8 mouse cellular contexts compared by ENCODE assay signal in genomic region chr2:177206341-177206740, GRCm38 (mm10). TPM values are rescaled to one million over a fixed set of nuclear protein-coding genes. Genes with fewer than 3 reads are reported as not detected.
A peak's percentile ranks its signal among the peaks of the same experiment; 100 is the strongest.
DNase-seq lines count a peak whose midpoint lies in the region; ATAC-seq and TF ChIP-seq lines count a peak whose summit lies in the region.
"Not testable (repeated sequence)": the region's sequence is repeated elsewhere in the genome, so short reads cannot be mapped to it uniquely, and the experiment has no call there.

TSS of gene Gm14410 (minus strand) at chr2:177206421.

- 0% methylated on average over 6 of the region's 6 CpGs for WGBS in forebrain, embryonic 10.5 days
- WGBS in intestine, postnatal 0 days, result 0% methylated on average over 4 of the region's 6 CpGs
- 4% methylated on average over 4 of the region's 6 CpGs for WGBS in lung, postnatal 0 days

- not testable (repeated sequence) for H3K27ac ChIP-seq in forebrain, embryonic 10.5 days; intestine, postnatal 0 days (ENCODE audit: low read depth, low read length); left cerebral cortex, adult 2 months; lung, postnatal 0 days (ENCODE audit: low read length)

- not testable (repeated sequence) for H3K4me1 ChIP-seq in forebrain, embryonic 10.5 days; intestine, postnatal 0 days (replicated peaks; ENCODE audit: control insufficient read depth, insufficient read depth, low read length); lung, postnatal 0 days (ENCODE audit: insufficient read depth, low read depth, low read length)

- H3K4me3 ChIP-seq in forebrain, embryonic 10.5 days, result peak within 1 kb of the TSS; percentile 48
- peak within 1 kb of the TSS; percentile 28 for H3K4me3 ChIP-seq in intestine, postnatal 0 days (ENCODE audit: low read depth, low read length)
- H3K4me3 ChIP-seq in left cerebral cortex, adult 2 months, result peak within 1 kb of the TSS; percentile 56
- peak within 1 kb of the TSS; percentile 28 for H3K4me3 ChIP-seq in lung, postnatal 0 days (ENCODE audit: low read depth, low read length)

- peak; percentile 89 for DNase-seq in adrenal gland, postnatal 14 days
- not testable (repeated sequence) for DNase-seq in forebrain, embryonic 10.5 days (ENCODE audit: extremely low spot score, low spot score); lung, postnatal 0 days (ENCODE audit: low spot score)
- DNase-seq in heart, adult 9 months (ENCODE audit: low spot score in 2 of 2), result peak; percentile 91 to 93
- peak; percentile 72 to 77 for DNase-seq in left cerebral cortex, adult 2 months (ENCODE audit: extremely low spot score in 1 of 2, low spot score in 2 of 2)
- DNase-seq in ovary, postnatal 10 days (ENCODE audit: low spot score), result peak; percentile 24
- peak; percentile 72 for DNase-seq in thymus, postnatal 25 days

- H3K4me2 ChIP-seq in intestine, postnatal 0 days (replicated peaks; ENCODE audit: low read depth), result peak within 1 kb of the TSS; percentile 51
- not testable (repeated sequence) for H3K4me2 ChIP-seq in lung, postnatal 0 days (replicated peaks; ENCODE audit: low read depth, low read length)

- H3K27me3 ChIP-seq in forebrain, embryonic 10.5 days (ENCODE audit: poor library complexity, severe bottlenecking); intestine, postnatal 0 days (replicated peaks; ENCODE audit: control insufficient read depth, insufficient read depth, low read length); lung, postnatal 0 days (replicated peaks; ENCODE audit: insufficient read depth, low read length): not testable (repeated sequence)

- intact Hi-C loops in left cerebral cortex, adult 2 months (cut with DNase I), result not testable (repeated sequence)

- not testable (repeated sequence) for TF ChIP-seq EP300 in lung, postnatal 0 days (IDR thresholded peaks at IDR 0.05)

- H3K36me3 ChIP-seq in forebrain, embryonic 10.5 days (replicated peaks); intestine, postnatal 0 days (ENCODE audit: control insufficient read depth, insufficient read depth); lung, postnatal 0 days (ENCODE audit: insufficient read depth, low read length): not testable (repeated sequence)

- not testable (repeated sequence) for H3K9ac ChIP-seq in intestine, postnatal 0 days (ENCODE audit: low read depth, low read length); lung, postnatal 0 days (replicated peaks; ENCODE audit: low read depth)

- not testable (repeated sequence) for H3K9me3 ChIP-seq in forebrain, embryonic 10.5 days; intestine, postnatal 0 days (ENCODE audit: control insufficient read depth); lung, postnatal 0 days (ENCODE audit: low read length)

- not testable (repeated sequence) for TF ChIP-seq CTCF in intestine, postnatal 0 days (IDR thresholded peaks at IDR 0.05; ENCODE audit: low read depth); left cerebral cortex, adult 2 months (IDR thresholded peaks at IDR 0.05); lung, postnatal 0 days (IDR thresholded peaks at IDR 0.05)

- ATAC-seq in intestine, postnatal 0 days; lung, postnatal 0 days: not testable (repeated sequence)

RNA-seq across cellular contexts. Expression of gene Gm14410, which starts in this region (rescaled TPM):
- total RNA-seq in adrenal gland, postnatal 14 days (2021), result 34.8 and 35.8 TPM in 2 replicates
- polyA plus RNA-seq in forebrain, embryonic 10.5 days (2016; fragmentation: Nextera tagmentation; extraction: Ambion mirVana), result 31.4 and 32.7 TPM in 2 replicates
- 7.1 and 13.6 TPM in 2 replicates for polyA plus RNA-seq in intestine, postnatal 0 days (2015; fragmentation: Nextera tagmentation; extraction: Ambion mirVana)
- total RNA-seq in left cerebral cortex, adult 2 months (2021), result 10 to 100 TPM; 48.7 to 48.8 TPM
- 24.3 and 27.6 TPM in 2 replicates for polyA plus RNA-seq in lung, postnatal 0 days (2015; fragmentation: Nextera tagmentation; extraction: Ambion mirVana)
